Mouse (Mus musculus) gastrocnemius, postnatal 10 days (tissue): ENCODE results near the gene Tubg1. TPM values are rescaled to one million over a fixed set of nuclear protein-coding genes. Genes with fewer than 3 reads are reported as not detected.

Source experiments
- DNase-seq: peaks from one replicate; pipeline ENCODE4 v3.0.0; 2021; ENCODE audit warnings: mixed read lengths
- total RNA-seq, 2 experiments: library from RNA; stranded (reverse); gene quantifications; 2 replicates each; pipeline ENCODE4 v1.2.3; 2021

Tubg1 gene
- total RNA-seq, 2 experiments from 2014 or later: 37.4 to 39.0 TPM

- DNase-seq: no peak
Measured at GRCm38 (mm10) chr11:101164677-101165580, 45.2 kb downstream of the Tubg1 start.

GRCm38 (mm10) chr11:101166357-101166756 is 46.6 kb downstream of the Tubg1 start:
- DNase-seq: no peak

GRCm38 (mm10) chr11:101167211-101167962 is 47.6 kb downstream of the Tubg1 start:
- no peak for DNase-seq

GRCm38 (mm10) chr11:101167963-101168300 is 48.2 kb downstream of the Tubg1 start:
- DNase-seq: no peak

GRCm38 (mm10) chr11:101168301-101168980 is 48.7 kb downstream of the Tubg1 start:
- DNase-seq: no peak

- no peak for DNase-seq
Measured at GRCm38 (mm10) chr11:101169301-101170107, 49.8 kb downstream of the Tubg1 start.

GRCm38 (mm10) chr11:101170354-101170810 is 50.6 kb downstream of the Tubg1 start, which contains the start of gene Cntnap1:
Gene Cntnap1 (plus strand): TSS chr11:101170523.
- peak; percentile 79 for DNase-seq

- peak; percentile 93 for DNase-seq
Measured at GRCm38 (mm10) chr11:101170811-101171610, 51.3 kb downstream of the Tubg1 start, which contains the start of gene Plekhh3. Gene Plekhh3 (minus strand): TSS chr11:101171351.

GRCm38 (mm10) chr11:101171721-101172433 is 52.1 kb downstream of the Tubg1 start:
- peak; percentile 68 for DNase-seq

- DNase-seq: no peak
Measured at GRCm38 (mm10) chr11:101172434-101172815, 52.7 kb downstream of the Tubg1 start.

- peak; percentile 43 for DNase-seq
Measured at GRCm38 (mm10) chr11:101173112-101173511, 53.4 kb downstream of the Tubg1 start.

- peak; percentile 75 for DNase-seq
Measured at GRCm38 (mm10) chr11:101173631-101174388, 54.1 kb downstream of the Tubg1 start.

GRCm38 (mm10) chr11:101174389-101174745 is 54.6 kb downstream of the Tubg1 start:
- DNase-seq: peak; percentile 51

- no peak for DNase-seq
Measured at GRCm38 (mm10) chr11:101174851-101175628, 55.3 kb downstream of the Tubg1 start, which contains the start of gene Ccr10. Gene Ccr10 (minus strand): TSS chr11:101175443.

- DNase-seq: no peak
Measured at GRCm38 (mm10) chr11:101175636-101176116, 55.9 kb downstream of the Tubg1 start.
